Mouse (Mus musculus): ENCODE measurements around the gene Carmil2.

GRCm38 (mm10) chr8:105686551-105686950 is 477 bp downstream of the Carmil2 start:
- no peak for TF ChIP-seq POLR2A (IDR thresholded peaks at IDR 0.05; ENCODE audit: insufficient read depth, low read depth, low read length)
- no peak for TF ChIP-seq CTCF (IDR thresholded peaks at IDR 0.05; ENCODE audit: insufficient read depth, low read depth, low read length)

Measured in olfactory bulb, adult 2 months (tissue).